ENCODE assay signal across 11 mouse cellular contexts in genomic region chr6:91201881-91202341, GRCm38 (mm10). TPM values are rescaled to one million over a fixed set of nuclear protein-coding genes. Genes with fewer than 3 reads are reported as not detected.
A peak's percentile ranks its signal among the peaks of the same experiment; 100 is the strongest.
DNase-seq lines count a peak whose midpoint lies in the region; ATAC-seq and TF ChIP-seq lines count a peak whose summit lies in the region.
"Had no signal": no experiment of that assay in that cellular context is flagged by ENCODE, and none has a peak within 500 bp of the region (broad histone marks: within the 10 kb centered on the region; RNA-seq: fewer than 3 reads in every experiment).

No protein-coding gene starts in this region.

- no peak for TF ChIP-seq CTCF in lung, postnatal 0 days (IDR thresholded peaks at IDR 0.05)
- no peak for TF ChIP-seq CTCF in lung, adult 2 months (IDR thresholded peaks at IDR 0.05; ENCODE audit: insufficient read depth, low read length)

- H3K4me1 ChIP-seq in lung, postnatal 0 days (ENCODE audit: insufficient read depth, low read depth, low read length): no peaks in the 10 kb centered on the region
- peaks cover 2% of the 10 kb centered on the region; the same call in 1 of the 2 replicates for H3K4me1 ChIP-seq in lung, adult 2 months (ENCODE audit: control insufficient read depth, insufficient read depth, low read length)
- peaks cover 47% of the 10 kb centered on the region for H3K4me1 ChIP-seq in limb, embryonic 12.5 days (replicated peaks)

- WGBS in lung, postnatal 0 days: 70% methylated on average over 8 of the region's 8 CpGs
- 63% methylated on average over 8 of the region's 8 CpGs for WGBS in lung, adult 2 months
- WGBS in limb, embryonic 12.5 days: 86% methylated on average over 8 of the region's 8 CpGs

- no peaks in the 10 kb centered on the region for H3K27me3 ChIP-seq in lung, postnatal 0 days (replicated peaks; ENCODE audit: insufficient read depth, low read length)
- H3K27me3 ChIP-seq in limb, embryonic 12.5 days: 0 out of 2 replicates have a peak, but pooled peaks cover 3% of the 10 kb centered on the region
- H3K27me3 ChIP-seq: midbrain, embryonic 15.5 days had no signal

- TF ChIP-seq EP300 in lung, postnatal 0 days (IDR thresholded peaks at IDR 0.05): no peak

- no peak overlapping the region for H3K27ac ChIP-seq in lung, postnatal 0 days (ENCODE audit: low read length)
- H3K27ac ChIP-seq in limb, embryonic 12.5 days: peak overlapping the region; percentile 95
- H3K27ac ChIP-seq: midbrain, embryonic 15.5 days had no signal

- no peak overlapping the region for H3K9ac ChIP-seq in lung, postnatal 0 days (replicated peaks; ENCODE audit: low read depth)
- H3K9ac ChIP-seq in limb, embryonic 12.5 days (replicated peaks): no peak overlapping the region
- H3K9ac ChIP-seq: midbrain, embryonic 15.5 days had no signal

- no peaks in the 10 kb centered on the region for H3K9me3 ChIP-seq in lung, postnatal 0 days (ENCODE audit: low read length)
- no peaks in the 10 kb centered on the region for H3K9me3 ChIP-seq in limb, embryonic 12.5 days
- H3K9me3 ChIP-seq: midbrain, embryonic 15.5 days had no signal

- no peak overlapping the region for H3K4me3 ChIP-seq in lung, postnatal 0 days (ENCODE audit: low read depth, low read length)
- no peak overlapping the region for H3K4me3 ChIP-seq in lung, adult 2 months (replicated peaks; ENCODE audit: extremely low read depth, low read depth, low read length)
- no peak overlapping the region for H3K4me3 ChIP-seq in limb, embryonic 12.5 days (replicated peaks)
- H3K4me3 ChIP-seq: midbrain, embryonic 15.5 days had no signal

- peak; percentile 12 for DNase-seq in lung, postnatal 0 days (ENCODE audit: low spot score)
- DNase-seq in lung, adult 2 months: no peak
- DNase-seq in brain, adult 2 months (ENCODE audit: low read depth, low spot score): peak; percentile 27
- peak; percentile 71 to 84 for DNase-seq in heart, adult 18-20 months
- DNase-seq in cerebellum, adult 9-10 months: no peak
- DNase-seq in right cerebral cortex, postnatal 10 days (ENCODE audit: low spot score in 2 of 2): no peak
- DNase-seq in urinary bladder, postnatal 10 days (ENCODE audit: low spot score): no peak
- DNase-seq: kidney, postnatal 10 days had no signal

- ATAC-seq in lung, postnatal 0 days: no peak
- ATAC-seq in limb, embryonic 12.5 days (ENCODE audit: insufficient number of reproducible peaks, insufficient read depth, low FRiP score, low TSS enrichment, low read depth): no peak
- ATAC-seq: midbrain, embryonic 15.5 days had no signal

- H3K36me3 ChIP-seq in lung, postnatal 0 days (ENCODE audit: insufficient read depth, low read length): no peaks in the 10 kb centered on the region
- no peaks in the 10 kb centered on the region for H3K36me3 ChIP-seq in limb, embryonic 12.5 days
- H3K36me3 ChIP-seq: midbrain, embryonic 15.5 days had no signal

- no peak for TF ChIP-seq POLR2A in lung, adult 2 months (IDR thresholded peaks at IDR 0.05; ENCODE audit: borderline replicate concordance, extremely low read depth, low read depth, low read length)

- H3K4me2 ChIP-seq in lung, postnatal 0 days (replicated peaks; ENCODE audit: low read depth, low read length): no peak overlapping the region
- no peak overlapping the region for H3K4me2 ChIP-seq in limb, embryonic 12.5 days
- H3K4me2 ChIP-seq: liver, embryonic 11.5 days; midbrain, embryonic 15.5 days had no signal

RNA-seq across cellular contexts. Expression of gene Fbln2, which starts 10.3 kb away (rescaled TPM):
- polyA plus RNA-seq in lung, postnatal 0 days (2015; fragmentation: Nextera tagmentation; extraction: Ambion mirVana): 63.0 and 63.8 TPM in 2 replicates
- 63.0 and 88.3 TPM in 2 replicates for polyA plus RNA-seq in lung, adult 2 months (2012; rRNA removed)
- 10 to 100 TPM; 42.0 to 43.1 TPM for total RNA-seq in heart, adult 18-20 months (2021)
- 126 and 129 TPM in 2 replicates for polyA plus RNA-seq in limb, embryonic 12.5 days (2016; fragmentation: Nextera tagmentation; extraction: Ambion mirVana)

RNA-seq across cellular contexts. Expression of gene Hdac11, which starts 45.4 kb away (rescaled TPM):
- polyA plus RNA-seq in lung, postnatal 0 days (2015; fragmentation: Nextera tagmentation; extraction: Ambion mirVana): 3.8 and 3.9 TPM in 2 replicates
- 18.4 and 18.7 TPM in 2 replicates for polyA plus RNA-seq in lung, adult 2 months (2012; rRNA removed)
- 10 to 100 TPM; 20.9 to 21.3 TPM for total RNA-seq in heart, adult 18-20 months (2021)
- polyA plus RNA-seq in limb, embryonic 12.5 days (2016; fragmentation: Nextera tagmentation; extraction: Ambion mirVana): 16.4 and 16.9 TPM in 2 replicates

Comparison
In these comparisons a context has a peak if more than half of its experiments do, and no peak if none do; other contexts are left out.
1. DNase-seq: peak in lung, postnatal 0 days (single experiment), brain, adult 2 months (single experiment) and heart, adult 18-20 months (2 of 2); none in lung, adult 2 months (single experiment), cerebellum, adult 9-10 months (single experiment), right cerebral cortex, postnatal 10 days (0 of 2) and urinary bladder, postnatal 10 days (single experiment).